Mouse (Mus musculus): ENCODE data around the gene Mmgt2.

The Mmgt2 gene

DNA sequence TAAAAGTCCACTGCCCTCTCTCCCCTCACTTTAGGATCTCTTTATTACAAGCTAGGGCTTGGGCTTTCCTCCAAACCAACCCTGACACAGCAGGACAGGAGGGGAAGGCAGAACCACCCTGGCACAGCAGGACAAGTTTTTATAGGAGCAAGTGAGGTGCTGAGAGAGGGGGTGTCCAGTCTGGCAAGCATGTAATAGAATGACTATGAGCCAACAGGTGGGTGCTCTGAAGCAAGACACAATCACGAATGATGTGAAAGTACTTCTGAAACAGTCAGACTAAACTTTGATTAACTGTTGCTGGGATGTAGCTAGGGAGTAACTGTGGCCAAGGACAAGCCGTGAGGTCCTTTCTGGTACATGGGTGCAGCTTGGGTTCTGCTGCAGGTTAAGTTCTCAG lies 57.7 kb downstream of the Mmgt2 start:
- DNase-seq: no peak

DNA sequence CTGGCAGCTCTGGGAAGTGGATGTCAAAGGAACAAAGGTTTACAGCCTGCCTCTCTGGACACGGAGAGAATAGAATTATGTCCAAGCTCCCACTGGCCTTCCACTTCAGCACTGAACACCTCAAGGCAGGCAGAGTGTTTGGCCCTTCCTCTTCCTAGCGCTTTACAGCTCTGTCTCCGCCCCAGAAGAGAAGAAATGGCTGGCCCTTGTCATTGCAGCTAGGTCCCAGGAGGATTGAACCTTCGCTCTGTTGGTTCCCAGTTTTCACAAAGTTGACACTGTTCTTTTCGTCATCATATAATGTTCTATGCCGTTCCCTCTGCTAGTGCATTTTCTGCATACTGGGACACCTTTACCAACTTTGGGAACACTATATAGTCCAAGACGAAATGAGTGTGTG lies 59.8 kb downstream of the Mmgt2 start:
- no peak for DNase-seq

DNA sequence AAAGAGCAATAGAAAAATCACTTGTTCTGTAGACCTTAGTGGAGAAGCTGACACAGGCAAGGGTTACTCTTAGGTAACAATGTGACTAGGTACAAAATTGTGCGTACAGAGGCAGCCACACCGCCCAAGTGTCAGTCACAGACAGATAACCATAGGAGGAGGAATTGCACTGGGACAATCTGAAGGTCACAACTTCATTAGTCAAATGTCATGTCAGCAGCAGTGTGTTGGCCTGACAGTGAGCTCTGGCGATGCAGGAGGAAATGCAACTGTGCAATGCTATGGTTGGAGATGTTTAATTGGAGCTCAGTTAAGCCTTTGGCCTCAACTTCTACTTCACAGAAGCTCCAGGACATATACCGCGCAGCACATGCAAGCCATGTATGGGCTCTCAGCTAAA lies 62.2 kb downstream of the Mmgt2 start:
- no peak for DNase-seq
